Comparison of ENCODE assay signal across 8 mouse cellular contexts in the genomic region with DNA sequence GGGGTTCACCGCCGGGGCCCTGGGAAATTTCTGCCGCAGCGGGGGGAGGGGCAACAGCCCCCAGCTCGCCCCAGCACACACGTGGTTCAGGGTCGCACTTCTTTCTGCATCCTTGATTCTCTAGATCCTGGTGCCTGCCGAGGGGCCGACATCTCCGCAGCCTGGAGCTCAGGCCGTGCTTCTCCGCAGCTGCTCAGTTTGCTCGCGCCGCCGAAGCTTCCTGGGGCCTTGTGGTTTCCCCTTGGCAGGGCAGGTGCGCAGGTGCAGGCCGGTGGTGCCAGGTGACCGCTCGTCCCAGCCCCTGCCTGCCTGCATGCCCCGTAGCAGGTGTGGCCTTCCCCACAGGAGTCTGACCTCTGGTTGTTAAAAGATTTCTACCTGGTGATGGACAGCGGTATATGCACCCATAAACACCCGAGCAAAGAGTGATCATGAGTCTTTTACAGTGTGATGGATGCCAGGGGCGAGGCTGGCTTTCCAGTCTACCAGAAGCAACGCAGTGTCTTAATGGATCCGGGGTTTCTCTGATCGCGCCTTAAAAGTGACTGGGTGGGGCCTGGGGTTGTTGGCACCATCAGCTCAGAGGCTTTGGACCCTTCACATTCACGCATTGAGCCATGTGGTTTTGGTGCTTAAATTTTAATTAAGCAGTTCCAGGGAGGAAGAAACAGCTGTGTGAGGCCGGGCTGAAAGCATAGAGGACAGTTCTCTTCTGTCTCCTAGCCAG. TPM values are rescaled to one million over a fixed set of nuclear protein-coding genes. Genes with fewer than 3 reads are reported as not detected.
DNase-seq lines count a peak whose midpoint lies in the region; ATAC-seq and TF ChIP-seq lines count a peak whose summit lies in the region.

No protein-coding gene starts in this region.

- H3K27me3 ChIP-seq in MEL (ENCODE audit: control insufficient read depth in 1 of 2, insufficient read depth in 2 of 2, low read length in 2 of 2), result no peaks in the 10 kb centered on the region
- H3K27me3 ChIP-seq in hindbrain, embryonic 12.5 days, result no peaks in the 10 kb centered on the region
- H3K27me3 ChIP-seq in midbrain, embryonic 10.5 days (ENCODE audit: low read depth, poor library complexity, severe bottlenecking), result peaks cover 34% of the 10 kb centered on the region

- peaks cover 42% of the 10 kb centered on the region for H3K79me2 ChIP-seq in MEL (ENCODE audit: control insufficient read depth, insufficient read depth, low read length, poor library complexity)

- H3K36me3 ChIP-seq in MEL (ENCODE audit: control insufficient read depth in 1 of 2, insufficient read depth in 2 of 2, low read length in 2 of 2), result no peaks in the 10 kb centered on the region; a peak in 2 of 4 replicates
- H3K36me3 ChIP-seq in hindbrain, embryonic 12.5 days, result no peaks in the 10 kb centered on the region
- H3K36me3 ChIP-seq in midbrain, embryonic 10.5 days, result no peaks in the 10 kb centered on the region

- TF ChIP-seq EP300 in MEL (IDR thresholded peaks at IDR 0.05; ENCODE audit: low read depth in 1 of 2, low read length in 2 of 2), result 0 out of 4 replicates have a peak, but pooled peaks of 1 of the 2 experiments have one; percentile 16

- peak; percentile 18 to 30 for DNase-seq in B cell, adult 2 months
- DNase-seq in MEL (ENCODE audit: low read depth, low spot score), result peak; percentile 70
- DNase-seq in embryo, embryonic 9.5 days (ENCODE audit: extremely low spot score), result peak; percentile 42
- peak; percentile 31 for DNase-seq in layer of hippocampus, adult 9-11 months
- DNase-seq in midbrain, embryonic 10.5 days (ENCODE audit: low spot score), result peak; percentile 49
- DNase-seq in spleen, postnatal 36 days (ENCODE audit: low spot score in 2 of 2), result peak; percentile 12 to 17
- DNase-seq in urinary bladder, postnatal 10 days (ENCODE audit: low spot score), result no peak

- H3K4me1 ChIP-seq in MEL (ENCODE audit: control insufficient read depth in 1 of 2, insufficient read depth in 2 of 2, low read length in 2 of 2), result peaks cover 3 to 5% of the 10 kb centered on the region in 2 experiments; a peak in 2 of 4 replicates
- H3K4me1 ChIP-seq in hindbrain, embryonic 12.5 days, result peaks cover 12% of the 10 kb centered on the region
- H3K4me1 ChIP-seq in midbrain, embryonic 10.5 days, result peaks cover 36% of the 10 kb centered on the region

- no peak for TF ChIP-seq RAD21 in MEL (IDR thresholded peaks at IDR 0.05; ENCODE audit: low read depth, low read length)

- TF ChIP-seq CTCF in MEL (IDR thresholded peaks at IDR 0.05 in 2 of 3, conservative IDR thresholded peaks at IDR 0.05 in 1 of 3; ENCODE audit: control insufficient read depth in 1 of 3, insufficient read depth in 1 of 3, low read depth in 2 of 3, low read length in 3 of 3, poor library complexity in 1 of 3, severe bottlenecking in 1 of 3), result no peak

- WGBS in hindbrain, embryonic 12.5 days, result 4% methylated on average over 30 of the region's 30 CpGs
- 5% methylated on average over 30 of the region's 30 CpGs for WGBS in midbrain, embryonic 10.5 days

- ATAC-seq in hindbrain, embryonic 12.5 days (ENCODE audit: low FRiP score), result peak; percentile 66

- H3K9me3 ChIP-seq in MEL (replicated peaks; ENCODE audit: insufficient read depth, low read length), result no peaks in the 10 kb centered on the region
- H3K9me3 ChIP-seq in hindbrain, embryonic 12.5 days (replicated peaks), result no peaks in the 10 kb centered on the region
- no peaks in the 10 kb centered on the region for H3K9me3 ChIP-seq in midbrain, embryonic 10.5 days (replicated peaks)

- peak overlapping the region; percentile 84 for H3K9ac ChIP-seq in MEL (ENCODE audit: control insufficient read depth, low read depth, low read length, poor library complexity, severe bottlenecking)
- H3K9ac ChIP-seq in hindbrain, embryonic 12.5 days, result peak overlapping the region; percentile 62

- H3K4me3 ChIP-seq in MEL (ENCODE audit: control insufficient read depth in 1 of 2, insufficient read depth in 1 of 2, low read depth in 2 of 2, low read length in 2 of 2), result peak overlapping the region; percentile 74 to 80
- H3K4me3 ChIP-seq in hindbrain, embryonic 12.5 days, result peak overlapping the region; percentile 44
- peak overlapping the region; percentile 61 for H3K4me3 ChIP-seq in midbrain, embryonic 10.5 days

- H3K4me2 ChIP-seq in hindbrain, embryonic 12.5 days (replicated peaks), result peak overlapping the region; percentile 91

- H3K27ac ChIP-seq in MEL (ENCODE audit: control insufficient read depth, low read depth, low read length), result peak overlapping the region; percentile 94
- H3K27ac ChIP-seq in hindbrain, embryonic 12.5 days, result no peak overlapping the region
- H3K27ac ChIP-seq in midbrain, embryonic 10.5 days (replicated peaks), result peak overlapping the region; percentile 63

- TF ChIP-seq POLR2A in MEL (IDR thresholded peaks at IDR 0.05; ENCODE audit: control insufficient read depth in 1 of 2, insufficient read depth in 1 of 2, low read depth in 1 of 2, low read length in 2 of 2, poor library complexity in 1 of 2), result peak in 1 of 2 experiments; percentile 24; a peak in 1 of 4 replicates

TF ChIP-seq in MEL, 35 proteins besides CTCF, POLR2A, EP300 and RAD21:
- TF ChIP-seq ELF1 (IDR thresholded peaks at IDR 0.05; ENCODE audit: low read depth, low read length) (no peak), ZNF384 (IDR thresholded peaks at IDR 0.05; ENCODE audit: low read depth, low read length) (no peak), JUND (IDR thresholded peaks at IDR 0.05; ENCODE audit: low read depth, low read length) (no peak), MAZ (IDR thresholded peaks at IDR 0.05; ENCODE audit: low read depth, low read length) (0 out of 2 replicates have a peak, but pooled peaks have one; percentile 47), MYC (IDR thresholded peaks at IDR 0.05; ENCODE audit: low read depth, low read length) (peak; percentile 69; the same call in 1 of the 2 replicates), SIN3A (IDR thresholded peaks at IDR 0.05; ENCODE audit: low read length) (peak; percentile 47), TCF12 (IDR thresholded peaks at IDR 0.05; ENCODE audit: low read depth, low read length) (peak; percentile 19; the same call in 1 of the 2 replicates), TBP (IDR thresholded peaks at IDR 0.05; ENCODE audit: low read depth, low read length) (peak; percentile 34; the same call in 1 of the 2 replicates), ETS1 (IDR thresholded peaks at IDR 0.05; ENCODE audit: low read depth, low read length) (0 out of 2 replicates have a peak, but pooled peaks have one; percentile 35), MAX (IDR thresholded peaks at IDR 0.05; ENCODE audit: low read length) (peak; percentile 69), MXI1 (IDR thresholded peaks at IDR 0.05; ENCODE audit: low read depth, low read length) (peak; percentile 79), NRF1 (IDR thresholded peaks at IDR 0.05; ENCODE audit: insufficient read depth, low read depth, low read length, poor library complexity, severe bottlenecking) (peak; percentile 55), NELFE (IDR thresholded peaks at IDR 0.05; ENCODE audit: low read depth, low read length) (peak; percentile 18; the same call in 1 of the 2 replicates), HCFC1 (IDR thresholded peaks at IDR 0.05; ENCODE audit: low read depth, low read length) (0 out of 2 replicates have a peak, but pooled peaks have one; percentile 23), USF1 (IDR thresholded peaks at IDR 0.05; ENCODE audit: low read depth, low read length) (peak; percentile 29; the same call in 1 of the 2 replicates), E2F4 (IDR thresholded peaks at IDR 0.05; ENCODE audit: borderline replicate concordance, low read depth, low read length) (no peak)

RNA-seq across cellular contexts. Expression of a gene that starts 12.6 kb away (rescaled TPM):
- 20.2 and 26.4 TPM in 2 replicates for total RNA-seq in MEL (2012; rRNA removed)
- 10 to 100 TPM in 1 of 2 experiments, not detected in 1; 15.0 TPM for polyA plus RNA-seq in MEL (2012; ENCODE audit: insufficient read depth in 1 of 2, insufficient read length in 2 of 2, low read depth in 1 of 2, low replicate concordance in 2 of 2, missing spikeins in 1 of 2)
- 15.3 and 17.9 TPM in 2 replicates for polyA plus RNA-seq in hindbrain, embryonic 12.5 days (2016; fragmentation: Nextera tagmentation; extraction: Ambion mirVana)
- polyA plus RNA-seq in midbrain, embryonic 10.5 days (2016; fragmentation: Nextera tagmentation; extraction: Ambion mirVana), result 1.2 and 3.0 TPM in 2 replicates
